Mouse (Mus musculus): Measurements from ENCODE around the gene Esam. TPM values are rescaled to one million over a fixed set of nuclear protein-coding genes. Genes with fewer than 3 reads are reported as not detected.

The Esam gene
- total RNA-seq (2021) = 10 to 100 TPM; 34.6 to 38.3 TPM
- long read RNA-seq, experiment 1, transcript Esam-201 (7 exons, 1,865 nt) = major isoform, 39 of 45 reads
- long read RNA-seq, experiment 1, partial matches to known transcripts = 1 of 45 reads
- long read RNA-seq, experiment 1, other reads (novel, unspliced or antisense) = 5 of 45 reads
- long read RNA-seq, experiment 2, transcript Esam-201 (7 exons, 1,865 nt) = major isoform, 42 of 65 reads
- long read RNA-seq, experiment 2, partial matches to known transcripts = 4 of 65 reads
- long read RNA-seq, experiment 2, other reads (novel, unspliced or antisense) = 18 of 65 reads

GRCm38 (mm10) chr9:37527396-37528224 lies at the start of gene Esam:
Gene Esam (plus strand): TSS chr9:37528078.
- peak; percentile 53 to 72 for DNase-seq (ENCODE audit: low spot score in 2 of 2)

GRCm38 (mm10) chr9:37485146-37485545 lies 42.7 kb upstream of the Esam start:
- no peak for DNase-seq (ENCODE audit: low spot score in 2 of 2)

GRCm38 (mm10) chr9:37488041-37488440 lies 39.8 kb upstream of the Esam start:
- no peak for DNase-seq (ENCODE audit: low spot score in 2 of 2)

- peak; percentile 91 to 93 for DNase-seq (ENCODE audit: low spot score in 2 of 2)
Observed at GRCm38 (mm10) chr9:37488611-37489396, 39.1 kb upstream of the Esam start, which contains the start of gene Msantd2. Gene Msantd2 (plus strand): TSS chr9:37489319.

- peak; percentile 43 to 59 for DNase-seq (ENCODE audit: low spot score in 2 of 2)
Observed at GRCm38 (mm10) chr9:37489446-37490120, 38.3 kb upstream of the Esam start.

GRCm38 (mm10) chr9:37495761-37496160 lies 32.1 kb upstream of the Esam start:
- no peak for DNase-seq (ENCODE audit: low spot score in 2 of 2)

- DNase-seq (ENCODE audit: low spot score in 2 of 2) = no peak
Observed at GRCm38 (mm10) chr9:37496325-37496724, 31.6 kb upstream of the Esam start.

- DNase-seq (ENCODE audit: low spot score in 2 of 2) = no peak
Observed at GRCm38 (mm10) chr9:37500201-37500600, 27.7 kb upstream of the Esam start.

- DNase-seq (ENCODE audit: low spot score in 2 of 2) = no peak
Observed at GRCm38 (mm10) chr9:37501170-37501569, 26.7 kb upstream of the Esam start.

GRCm38 (mm10) chr9:37504348-37504747 lies 23.5 kb upstream of the Esam start:
- DNase-seq (ENCODE audit: low spot score in 2 of 2) = no peak

- no peak for DNase-seq (ENCODE audit: low spot score in 2 of 2)
Observed at GRCm38 (mm10) chr9:37506023-37506422, 21.9 kb upstream of the Esam start.

- DNase-seq (ENCODE audit: low spot score in 2 of 2) = no peak
Observed at GRCm38 (mm10) chr9:37512097-37512496, 15.8 kb upstream of the Esam start.

- no peak for DNase-seq (ENCODE audit: low spot score in 2 of 2)
Observed at GRCm38 (mm10) chr9:37514456-37514855, 13.4 kb upstream of the Esam start.

- DNase-seq (ENCODE audit: low spot score in 2 of 2) = no peak
Observed at GRCm38 (mm10) chr9:37517467-37517866, 10.4 kb upstream of the Esam start.

- DNase-seq (ENCODE audit: low spot score in 2 of 2) = no peak
Observed at GRCm38 (mm10) chr9:37518991-37519390, 8.9 kb upstream of the Esam start.

GRCm38 (mm10) chr9:37519995-37520394 lies 7.9 kb upstream of the Esam start:
- DNase-seq (ENCODE audit: low spot score in 2 of 2) = no peak

- DNase-seq (ENCODE audit: low spot score in 2 of 2) = no peak
Observed at GRCm38 (mm10) chr9:37525461-37525860, 2.4 kb upstream of the Esam start.

- peak in 1 of 2 experiments; percentile 33 for DNase-seq (ENCODE audit: low spot score in 2 of 2)
Observed at GRCm38 (mm10) chr9:37526443-37527395, 1.2 kb upstream of the Esam start.

- no peak for DNase-seq (ENCODE audit: low spot score in 2 of 2)
Observed at GRCm38 (mm10) chr9:37528225-37528970, 520 bp downstream of the Esam start.
